Mouse (Mus musculus) midbrain, embryonic 10.5 days (tissue): ENCODE data around the gene Slc38a7. TPM values are rescaled to one million over a fixed set of nuclear protein-coding genes. Genes with fewer than 3 reads are reported as not detected.

ENCODE experiments used
- DNase-seq: peaks from one replicate; pipeline ENCODE4 v3.0.0-alpha.2; 2017; ENCODE audit warnings: low spot score
- H3K27ac ChIP-seq: fragments of 300-500 bp; sonication (generic); replicated peaks from 2 replicates; pipeline ENCODE4 v1.5.1; 2016; ENCODE audit warnings: mild to moderate bottlenecking
- H3K27me3 ChIP-seq: fragments of 300-500 bp; sonication (generic); 2 replicates; pipeline ENCODE4 v1.6.1; 2016; ENCODE audit warnings: low read depth, mild to moderate bottlenecking; ENCODE audit not compliant: poor library complexity, severe bottlenecking
- H3K36me3 ChIP-seq: fragments of 300-500 bp; sonication (generic); 2 replicates; pipeline ENCODE4 v1.6.1; 2016; ENCODE audit warnings: mild to moderate bottlenecking, moderate library complexity
- H3K4me1 ChIP-seq: fragments of 300-500 bp; sonication (generic); 2 replicates; pipeline ENCODE4 v1.6.1; 2016
- H3K4me3 ChIP-seq: fragments of 300-500 bp; sonication (generic); 2 replicates; pipeline ENCODE4 v1.5.1; 2016; ENCODE audit warnings: mild to moderate bottlenecking, moderate library complexity
- H3K9me3 ChIP-seq: fragments of 300-500 bp; sonication (generic); replicated peaks from 2 replicates; pipeline ENCODE4 v1.6.1; 2016; ENCODE audit warnings: mild to moderate bottlenecking
- WGBS: fragments of 180-500 bp; shearing (Covaris S2); methylation state at CpG from one replicate; pipeline ENCODE4 v1.1.7; 2016; 5-methylcytosine and 5-hydroxymethylcytosine counted together
- polyA plus RNA-seq: library from polyadenylated mRNA; unstranded; fragments of >200 nt; fragmentation: Nextera tagmentation; extraction: Ambion mirVana; gene quantifications from 2 replicates; pipeline ENCODE4 v1.2.1, GENCODE M21; 2016

Slc38a7 gene
- 16.5 and 18.8 TPM in 2 replicates for polyA plus RNA-seq

DNA sequence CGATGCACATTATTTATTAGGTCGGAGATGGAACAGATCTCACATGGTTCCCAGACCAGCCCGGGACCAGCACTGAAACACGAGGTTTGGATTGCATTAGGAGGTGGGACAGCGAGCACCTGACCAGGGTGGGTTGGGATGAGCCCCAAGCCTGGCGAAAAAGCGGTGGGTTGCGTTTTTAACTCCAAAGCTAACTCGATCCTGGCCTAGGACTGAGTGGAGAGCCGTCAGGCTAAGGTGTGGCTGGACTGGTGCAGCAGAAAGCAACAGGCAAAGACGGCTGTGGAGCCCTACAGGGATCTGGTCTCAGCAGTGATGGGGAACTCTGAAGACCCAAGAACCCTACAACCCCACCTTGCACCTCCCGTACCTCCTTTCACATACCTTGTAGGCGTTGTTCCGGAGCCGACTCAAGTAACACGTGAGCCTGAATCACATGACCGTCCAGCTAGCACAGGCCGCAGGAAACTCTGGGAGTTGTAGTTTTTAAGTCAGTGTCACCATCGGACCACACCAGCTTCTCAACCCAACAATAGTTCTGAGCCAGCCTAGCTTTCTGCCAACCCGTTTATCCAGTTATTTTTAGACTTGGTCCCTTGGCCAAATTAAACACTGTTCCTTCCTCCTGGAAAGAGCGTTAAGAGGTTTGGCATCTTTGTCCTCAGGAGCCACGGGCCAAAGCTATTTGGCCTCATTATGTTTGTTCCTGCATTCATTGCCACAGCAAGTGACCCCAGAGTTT is at the start of gene Slc38a7:
Slc38a7 (minus strand) TSS at position 438 of the 742 bp plus-strand sequence.
- DNase-seq = peak; percentile 73
- whole genome bisulfite sequencing = 17% methylated on average over 22 of the region's 22 CpGs
- Histone ChIP-seq H3K27ac (peak within 1 kb of the TSS; percentile 78), H3K27me3 (no peaks in the 10 kb centered on the region), H3K36me3 (peaks cover 4% of the 10 kb centered on the region), H3K4me1 (peaks cover 16% of the 10 kb centered on the region), H3K9me3 (no peaks in the 10 kb centered on the region), H3K4me3 (peak within 1 kb of the TSS; percentile 81)

DNA sequence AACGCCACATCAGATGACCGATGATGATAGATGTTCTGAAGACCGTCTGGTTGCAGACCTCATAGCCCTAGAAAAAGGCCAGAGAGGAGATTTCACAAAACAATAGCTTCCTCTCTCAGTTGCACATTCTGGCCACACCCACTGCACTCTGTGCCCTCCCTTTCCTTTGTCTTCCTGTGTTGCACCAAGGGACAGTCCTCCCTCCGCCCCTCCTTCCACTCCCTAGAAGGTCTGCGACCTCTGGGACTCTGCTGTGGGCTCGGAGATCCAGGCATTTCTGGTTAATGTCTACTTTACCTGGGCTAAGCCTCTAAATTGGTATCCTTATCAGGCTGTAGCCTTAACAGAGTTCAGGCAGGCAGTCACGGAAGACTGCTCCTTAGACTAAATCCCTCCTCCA is 48.5 kb upstream of the Slc38a7 start:
- Histone ChIP-seq H3K36me3 (no peaks in the 10 kb centered on the region), H3K4me1 (peaks cover 13% of the 10 kb centered on the region), H3K4me3 (peak overlapping the region; percentile 31), H3K27me3 (no peaks in the 10 kb centered on the region), H3K9me3 (no peaks in the 10 kb centered on the region), H3K27ac (peak overlapping the region; percentile 73)
- DNase-seq = peak; percentile 49
- WGBS = 23% methylated on average over 7 of the region's 7 CpGs

DNA sequence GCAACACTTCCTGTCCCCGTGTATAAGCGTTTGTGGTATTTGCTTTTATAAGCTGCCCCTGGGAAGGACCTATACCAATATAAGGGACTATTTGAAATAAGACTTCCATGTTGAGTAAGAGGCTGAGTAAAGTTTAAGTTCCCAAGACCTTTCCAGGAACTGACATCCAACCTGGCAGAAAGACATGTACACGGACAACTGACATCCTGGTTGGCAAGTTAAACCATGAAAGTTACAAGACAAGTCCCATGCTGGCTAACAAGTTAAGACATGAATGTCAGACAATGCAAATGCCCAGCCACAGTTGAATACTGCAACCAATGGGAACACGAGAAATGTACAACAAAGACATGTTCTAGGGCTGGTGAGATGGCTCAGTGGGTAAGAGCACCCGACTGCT is 40.4 kb upstream of the Slc38a7 start:
- DNase-seq = no peak
- Histone ChIP-seq H3K27me3 (no peaks in the 10 kb centered on the region), H3K4me1 (no peaks in the 10 kb centered on the region), H3K4me3 (no peak overlapping the region), H3K27ac (no peak overlapping the region), H3K36me3 (no peaks in the 10 kb centered on the region), H3K9me3 (no peaks in the 10 kb centered on the region)
- WGBS = 84% methylated on average over 5 of the region's 5 CpGs

DNA sequence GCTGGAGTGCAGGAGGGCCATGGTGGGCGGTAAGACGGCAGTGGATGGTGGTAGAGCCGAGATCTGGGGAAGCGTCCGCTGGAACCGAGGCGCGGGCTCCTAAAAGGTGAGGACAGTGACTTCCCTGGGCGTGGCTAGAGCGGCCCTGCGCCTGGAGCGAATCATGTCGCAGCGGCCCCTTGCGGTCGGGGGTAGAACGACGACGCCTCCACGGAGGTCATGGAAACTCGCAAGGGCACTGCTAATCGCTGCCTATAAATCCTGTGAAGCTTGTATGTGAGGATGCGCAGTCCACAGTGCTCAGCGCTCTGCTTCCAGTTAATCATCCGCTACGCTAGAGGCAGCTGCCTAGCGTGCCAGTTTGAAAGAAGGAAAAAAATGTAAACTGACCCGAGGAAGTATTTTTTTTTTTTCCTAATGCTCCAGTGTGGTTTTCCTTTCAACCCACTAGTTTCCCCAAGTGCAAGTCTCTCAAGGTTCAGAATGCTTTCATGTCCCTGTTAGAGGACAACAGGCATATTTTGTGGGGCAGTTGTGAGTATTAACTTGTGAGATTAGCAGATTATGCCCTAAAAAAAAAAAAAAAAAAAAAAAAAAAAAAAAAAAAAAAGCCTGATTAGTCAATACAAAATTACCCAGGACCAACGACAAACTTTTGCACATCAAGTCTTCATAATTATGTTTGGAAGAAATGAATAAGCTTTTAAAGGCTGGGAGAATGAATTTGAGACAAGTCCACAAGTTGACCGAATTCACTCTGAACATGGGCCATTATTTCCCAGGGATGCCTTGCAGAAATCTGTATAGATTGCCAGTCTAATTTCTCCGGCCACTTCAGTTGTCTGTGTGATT is 35.2 kb upstream of the Slc38a7 start, which contains the start of gene Got2:
Got2 (minus strand) TSS at position 263 of the 852 bp plus-strand sequence.
- H3K9me3 ChIP-seq = no peaks in the 10 kb centered on the region
- H3K27ac ChIP-seq = peak within 1 kb of the TSS; percentile 95
- peak within 1 kb of the TSS; percentile 85 for H3K4me3 ChIP-seq
- WGBS = 10% methylated on average over 31 of the region's 31 CpGs
- peak; percentile 94 for DNase-seq
- 0 out of 2 replicates have a peak, but pooled peaks cover 1% of the 10 kb centered on the region for H3K36me3 ChIP-seq
- H3K4me1 ChIP-seq = peaks cover 27% of the 10 kb centered on the region
- no peaks in the 10 kb centered on the region for H3K27me3 ChIP-seq

DNA sequence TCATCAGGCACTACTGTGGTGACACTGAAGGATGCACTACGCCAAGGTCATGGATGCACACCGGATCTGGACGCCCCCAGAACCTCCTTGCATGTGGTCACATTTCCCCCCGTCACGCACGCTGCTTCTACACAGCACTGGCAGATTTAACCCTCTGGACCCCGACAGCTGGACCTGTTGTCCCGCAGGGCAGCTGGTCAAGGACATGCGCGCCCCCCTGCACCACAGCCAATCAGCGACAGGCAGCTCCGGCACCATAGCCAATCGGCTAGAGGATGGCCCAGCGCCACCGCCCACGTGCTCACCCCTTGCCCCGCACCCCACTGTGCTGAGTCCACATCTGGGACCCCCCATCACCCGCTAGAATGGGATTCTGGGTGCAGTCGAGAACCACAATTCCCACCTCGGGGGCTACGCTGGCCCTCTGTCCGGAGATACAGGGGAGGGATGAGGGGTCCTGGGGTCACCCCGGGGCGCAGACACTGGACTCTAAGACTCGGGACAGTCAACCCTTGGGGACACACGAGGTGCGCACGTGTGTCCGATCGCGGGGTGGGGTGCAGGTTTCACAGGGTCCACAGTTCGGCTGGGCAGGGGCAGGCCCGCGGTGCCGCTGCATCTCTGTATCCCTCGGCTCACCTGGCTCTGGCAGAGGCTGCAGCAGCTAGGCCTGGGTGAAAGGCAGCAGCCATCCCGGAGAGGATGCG is 34.4 kb upstream of the Slc38a7 start:
- H3K4me3 ChIP-seq = peak overlapping the region; percentile 85
- DNase-seq = peak; percentile 89
- under 1% methylated on average over 38 of the region's 38 CpGs for WGBS

DNA sequence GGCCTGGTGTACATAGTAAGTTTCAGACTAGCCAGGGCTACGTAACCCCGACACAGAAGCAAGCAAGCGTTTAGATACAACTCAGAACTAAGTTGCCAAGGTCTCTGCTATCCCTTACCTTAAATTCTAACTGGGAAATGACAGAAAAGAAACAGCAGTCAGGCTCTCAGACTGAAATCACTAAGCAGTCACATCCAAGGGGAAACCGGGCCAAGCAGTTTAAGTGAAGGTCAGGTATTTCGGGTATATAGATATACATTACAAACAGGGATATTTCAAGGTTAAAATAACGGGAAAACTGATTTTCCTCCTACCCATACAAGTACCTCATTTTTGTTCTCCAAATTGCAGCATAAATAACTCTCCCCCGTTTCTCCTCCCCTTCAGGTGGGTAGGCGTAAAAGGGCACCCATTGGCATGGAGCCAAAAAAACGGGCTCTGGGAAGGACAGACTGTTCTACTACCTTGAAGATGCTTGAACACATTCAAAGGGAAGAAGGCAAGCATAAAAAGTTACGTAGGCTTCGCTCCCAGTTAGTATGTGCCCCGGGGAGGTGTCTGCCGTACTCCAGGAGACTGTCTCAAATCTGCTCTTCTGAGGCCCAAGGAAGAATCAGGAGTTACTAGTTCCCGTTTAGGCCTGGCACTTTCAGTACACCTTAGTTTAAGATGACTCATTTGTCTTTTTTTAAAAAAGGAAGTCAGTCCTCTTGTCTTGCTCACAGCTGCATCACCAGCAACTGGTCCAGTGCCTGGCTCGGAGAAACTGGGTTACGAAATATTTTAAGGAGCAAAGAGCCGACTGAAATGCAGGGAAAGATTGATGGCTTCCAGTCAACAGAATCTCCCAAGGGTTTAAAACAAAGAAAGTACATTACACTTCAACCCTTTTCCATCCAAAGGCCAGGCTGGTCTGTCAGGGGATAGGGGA is 33.6 kb upstream of the Slc38a7 start:
- H3K4me1 ChIP-seq = peaks cover 27% of the 10 kb centered on the region
- H3K27me3 ChIP-seq = no peaks in the 10 kb centered on the region
- WGBS = 82% methylated on average over 17 of the region's 17 CpGs
- peak overlapping the region; percentile 85 for H3K4me3 ChIP-seq
- H3K36me3 ChIP-seq = 0 out of 2 replicates have a peak, but pooled peaks cover 6% of the 10 kb centered on the region
- DNase-seq = no peak
- no peaks in the 10 kb centered on the region for H3K9me3 ChIP-seq
- peak overlapping the region; percentile 95 for H3K27ac ChIP-seq

More for the DNA sequence above, 34.4 kb upstream of the Slc38a7 start:
- Histone ChIP-seq H3K9me3 (no peaks in the 10 kb centered on the region), H3K27ac (peak overlapping the region; percentile 95), H3K4me1 (peaks cover 27% of the 10 kb centered on the region), H3K27me3 (no peaks in the 10 kb centered on the region), H3K36me3 (0 out of 2 replicates have a peak, but pooled peaks cover 2% of the 10 kb centered on the region)

DNA sequence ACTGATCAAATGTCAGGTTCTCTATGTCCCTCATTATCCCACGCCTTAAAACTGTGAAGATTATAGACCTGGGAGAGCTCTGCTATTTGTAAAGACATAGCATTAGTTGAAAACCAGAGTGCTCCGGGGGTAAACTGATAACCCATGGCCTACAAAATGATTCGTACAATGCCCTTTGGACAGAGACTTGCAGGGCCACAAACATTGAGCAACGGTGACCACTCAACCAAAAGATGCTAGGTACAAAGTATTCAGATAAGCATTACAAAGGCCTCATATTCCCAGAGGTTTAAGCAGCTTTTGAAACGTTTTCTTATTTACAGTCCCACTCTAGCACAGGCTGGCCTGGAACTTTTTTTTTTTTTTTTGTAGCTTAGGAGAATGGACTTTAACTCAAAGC is 32.6 kb upstream of the Slc38a7 start:
- WGBS = 83% methylated on average over 5 of the region's 5 CpGs

DNA sequence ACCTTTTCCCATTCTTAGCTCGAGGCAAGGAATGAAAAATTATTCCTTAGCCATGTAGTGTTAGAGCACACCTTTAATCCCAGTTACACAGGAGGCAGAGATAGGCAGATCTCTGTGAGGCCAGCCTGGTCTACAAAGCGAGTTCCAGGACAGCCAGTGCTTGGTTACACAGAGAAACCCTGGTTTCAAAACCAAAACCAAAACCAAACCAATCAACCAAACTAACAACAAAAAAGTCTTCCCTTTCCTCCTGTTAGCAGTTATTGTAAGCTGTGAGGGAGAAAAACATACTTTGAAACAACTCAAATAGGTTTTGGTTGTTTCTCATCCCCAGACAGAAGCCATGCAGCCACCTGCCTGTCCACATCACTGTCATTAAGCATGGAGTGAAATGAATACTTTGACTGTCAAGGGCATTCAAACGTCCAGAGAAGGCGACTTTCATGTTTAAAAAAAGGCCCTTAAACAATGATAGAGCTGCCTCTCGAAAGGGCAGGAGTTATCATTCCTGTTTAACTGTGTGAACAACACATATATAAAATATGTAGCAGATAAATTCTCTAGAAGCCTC is 32.0 kb upstream of the Slc38a7 start:
- Histone ChIP-seq H3K9me3 (no peaks in the 10 kb centered on the region), H3K27me3 (no peaks in the 10 kb centered on the region), H3K27ac (no peak overlapping the region), H3K36me3 (0 out of 2 replicates have a peak, but pooled peaks cover 6% of the 10 kb centered on the region), H3K4me3 (no peak overlapping the region), H3K4me1 (peaks cover 27% of the 10 kb centered on the region)
- DNase-seq = no peak
- WGBS = 90% methylated on average over 5 of the region's 5 CpGs

More for the DNA sequence above, 32.6 kb upstream of the Slc38a7 start:
- H3K4me1 ChIP-seq = peaks cover 27% of the 10 kb centered on the region
- no peaks in the 10 kb centered on the region for H3K27me3 ChIP-seq
- no peaks in the 10 kb centered on the region for H3K9me3 ChIP-seq
- H3K27ac ChIP-seq = no peak overlapping the region
- no peak for DNase-seq
- H3K4me3 ChIP-seq = no peak overlapping the region
- 0 out of 2 replicates have a peak, but pooled peaks cover 6% of the 10 kb centered on the region for H3K36me3 ChIP-seq

DNA sequence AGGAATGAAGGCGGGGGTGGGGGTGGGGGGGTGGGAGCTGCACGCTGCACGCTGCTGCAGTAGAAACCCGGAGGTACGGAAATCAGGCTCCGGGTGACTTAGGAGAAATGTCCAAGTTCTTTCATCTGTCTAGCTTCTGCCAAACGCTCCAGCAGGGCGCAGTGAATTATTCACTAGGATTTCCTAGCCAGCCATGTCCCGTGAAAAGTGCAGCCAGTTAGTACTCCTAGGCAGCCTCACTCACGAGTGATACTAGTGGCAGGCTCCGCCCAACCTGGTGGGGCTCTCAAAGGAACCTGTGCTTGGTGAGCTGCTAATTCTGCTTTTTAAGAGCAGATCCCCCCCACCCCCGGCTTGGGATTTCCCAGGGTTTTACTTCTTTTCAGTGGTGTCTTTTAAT is 31.2 kb upstream of the Slc38a7 start:
- H3K27ac ChIP-seq = no peak overlapping the region
- H3K27me3 ChIP-seq = no peaks in the 10 kb centered on the region
- H3K36me3 ChIP-seq = 0 out of 2 replicates have a peak, but pooled peaks cover 6% of the 10 kb centered on the region
- H3K9me3 ChIP-seq = no peaks in the 10 kb centered on the region
- no peak for DNase-seq
- H3K4me3 ChIP-seq = no peak overlapping the region
- WGBS = 84% methylated on average over 12 of the region's 12 CpGs
- H3K4me1 ChIP-seq = peaks cover 27% of the 10 kb centered on the region

DNA sequence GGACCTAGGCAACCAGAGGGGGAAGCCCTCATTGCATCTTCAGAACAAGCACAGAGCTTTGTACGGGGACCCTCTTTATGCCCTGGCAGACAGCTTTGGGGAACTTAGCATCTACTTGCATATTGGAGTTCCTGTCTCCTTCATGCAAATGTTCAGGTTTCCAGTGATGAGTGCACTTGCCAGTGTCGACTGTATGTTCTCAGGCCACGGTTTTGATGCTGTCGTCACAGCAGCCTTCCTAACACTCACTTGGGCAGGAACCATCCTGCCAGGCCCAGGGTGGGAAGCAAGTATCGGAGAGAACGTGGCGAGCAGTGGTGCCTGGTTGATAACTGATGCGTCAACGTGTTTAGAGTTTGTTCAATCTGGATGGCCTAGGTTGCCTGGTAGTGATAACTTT is 28.9 kb upstream of the Slc38a7 start:
- Histone ChIP-seq H3K9me3 (no peaks in the 10 kb centered on the region), H3K27ac (no peak overlapping the region), H3K4me1 (peaks cover 33% of the 10 kb centered on the region), H3K27me3 (no peaks in the 10 kb centered on the region), H3K4me3 (no peak overlapping the region), H3K36me3 (peaks cover 15% of the 10 kb centered on the region)
- no peak for DNase-seq
- 91% methylated on average over 9 of the region's 9 CpGs for WGBS

DNA sequence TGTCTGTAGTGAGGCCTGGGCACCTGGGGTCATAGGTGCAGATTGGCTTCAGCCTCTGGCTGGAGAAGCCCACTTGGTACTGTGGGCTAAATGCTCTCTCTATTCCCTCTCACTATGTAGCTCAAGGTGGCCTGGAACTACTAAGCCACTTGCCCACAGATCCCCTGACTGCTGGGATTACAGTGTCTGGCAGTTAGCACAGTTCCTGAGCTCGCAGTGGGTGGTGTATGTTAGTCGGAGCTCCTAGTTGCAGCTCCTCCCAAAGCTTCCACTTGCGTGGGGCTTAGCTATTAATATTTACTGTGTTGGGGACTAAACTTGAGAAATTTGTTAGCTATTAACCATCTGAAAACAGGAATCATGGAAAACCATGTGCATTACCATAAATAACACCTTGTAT is 28.2 kb upstream of the Slc38a7 start:
- 91% methylated on average over 3 of the region's 3 CpGs for WGBS
- H3K4me3 ChIP-seq = no peak overlapping the region

More for the DNA sequence above, 28.2 kb upstream of the Slc38a7 start:
- peaks cover 27% of the 10 kb centered on the region for H3K4me1 ChIP-seq
- peaks cover 22% of the 10 kb centered on the region for H3K36me3 ChIP-seq
- no peaks in the 10 kb centered on the region for H3K27me3 ChIP-seq
- DNase-seq = no peak
- H3K27ac ChIP-seq = no peak overlapping the region
- no peaks in the 10 kb centered on the region for H3K9me3 ChIP-seq
